Mouse (Mus musculus) gonadal fat pad, adult 2 months (tissue): ENCODE data around the gene Nos1ap. TPM values are rescaled to one million over a fixed set of nuclear protein-coding genes. Genes with fewer than 3 reads are reported as not detected.

ENCODE experiments used
- DNase-seq: peaks from one replicate; pipeline ENCODE4 v3.0.0-alpha.2; 2012; ENCODE audit warnings: low read depth
- polyA plus RNA-seq: library from polyadenylated mRNA; depleted of rRNA; stranded (reverse); fragments of >200 nt; gene quantifications from 2 replicates; pipeline ENCODE4 v1.2.3, GENCODE M21; 2012

Nos1ap gene
- polyA plus RNA-seq, 1 experiment = 5.8 TPM

- no peak for DNase-seq
Measured at GRCm38 (mm10) chr1:170546297-170546696, 43.4 kb downstream of the Nos1ap start.

GRCm38 (mm10) chr1:170545286-170545685, 44.4 kb downstream of the Nos1ap start:
- no peak for DNase-seq

- no peak for DNase-seq
Measured at GRCm38 (mm10) chr1:170539507-170539906, 50.2 kb downstream of the Nos1ap start.

- DNase-seq = no peak
Measured at GRCm38 (mm10) chr1:170538481-170539061, 51.1 kb downstream of the Nos1ap start.

GRCm38 (mm10) chr1:170536344-170536743, 53.3 kb downstream of the Nos1ap start:
- DNase-seq = no peak

- DNase-seq = no peak
Measured at GRCm38 (mm10) chr1:170535221-170535620, 54.4 kb downstream of the Nos1ap start.

GRCm38 (mm10) chr1:170531286-170531685, 58.4 kb downstream of the Nos1ap start:
- DNase-seq = no peak

GRCm38 (mm10) chr1:170530456-170530855, 59.2 kb downstream of the Nos1ap start:
- DNase-seq = no peak

- DNase-seq = no peak
Measured at GRCm38 (mm10) chr1:170522891-170523290, 66.8 kb downstream of the Nos1ap start.

- no peak for DNase-seq
Measured at GRCm38 (mm10) chr1:170521520-170522205, 68.0 kb downstream of the Nos1ap start.

- DNase-seq = no peak
Measured at GRCm38 (mm10) chr1:170520206-170520605, 69.5 kb downstream of the Nos1ap start.

GRCm38 (mm10) chr1:170519631-170520030, 70.0 kb downstream of the Nos1ap start:
- DNase-seq = no peak

GRCm38 (mm10) chr1:170516182-170516581, 73.5 kb downstream of the Nos1ap start:
- DNase-seq = peak; percentile 23

- no peak for DNase-seq
Measured at GRCm38 (mm10) chr1:170515455-170515854, 74.2 kb downstream of the Nos1ap start.

GRCm38 (mm10) chr1:170514226-170514625, 75.4 kb downstream of the Nos1ap start:
- no peak for DNase-seq

- DNase-seq = no peak
Measured at GRCm38 (mm10) chr1:170512429-170513097, 77.1 kb downstream of the Nos1ap start.

GRCm38 (mm10) chr1:170510595-170511240, 78.9 kb downstream of the Nos1ap start:
- no peak for DNase-seq

- DNase-seq = no peak
Measured at GRCm38 (mm10) chr1:170506309-170506708, 83.4 kb downstream of the Nos1ap start.

- DNase-seq = no peak
Measured at GRCm38 (mm10) chr1:170505107-170505506, 84.6 kb downstream of the Nos1ap start.

GRCm38 (mm10) chr1:170504378-170504777, 85.3 kb downstream of the Nos1ap start:
- no peak for DNase-seq

GRCm38 (mm10) chr1:170503277-170503739, 86.4 kb downstream of the Nos1ap start:
- no peak for DNase-seq
